Comparison of ENCODE assay signal across 20 mouse cellular contexts in genomic region chr15:36942261-36942660, GRCm38 (mm10).
DNase-seq lines count a peak whose midpoint lies in the region; ATAC-seq and TF ChIP-seq lines count a peak whose summit lies in the region.
"Had no signal": no experiment of that assay in that cellular context is flagged by ENCODE, and none has a peak within 500 bp of the region (broad histone marks: within the 10 kb centered on the region; RNA-seq: fewer than 3 reads in every experiment).

No protein-coding gene starts in this region.

- H3K27ac ChIP-seq in forebrain, embryonic 13.5 days: peak overlapping the region; percentile 96
- H3K27ac ChIP-seq in forebrain, embryonic 11.5 days (ENCODE audit: low read depth, low read length): no peak overlapping the region
- H3K27ac ChIP-seq in midbrain, embryonic 12.5 days (replicated peaks): peak overlapping the region; percentile 56
- no peak overlapping the region for H3K27ac ChIP-seq in midbrain, embryonic 10.5 days (replicated peaks)
- H3K27ac ChIP-seq in midbrain, embryonic 16.5 days (ENCODE audit: low read length): peak overlapping the region; percentile 85; the same call in 1 of the 2 replicates
- H3K27ac ChIP-seq in lung, postnatal 0 days (ENCODE audit: low read length): no peak overlapping the region
- H3K27ac ChIP-seq: limb, embryonic 12.5 days; liver, embryonic 15.5 days; neural tube, embryonic 12.5 days had no signal

- no peaks in the 10 kb centered on the region for H3K9me3 ChIP-seq in forebrain, embryonic 13.5 days (replicated peaks)
- H3K9me3 ChIP-seq in forebrain, embryonic 11.5 days (ENCODE audit: control insufficient read depth, low read length): no peaks in the 10 kb centered on the region
- H3K9me3 ChIP-seq in midbrain, embryonic 12.5 days: no peaks in the 10 kb centered on the region
- no peaks in the 10 kb centered on the region for H3K9me3 ChIP-seq in midbrain, embryonic 10.5 days (replicated peaks)
- no peaks in the 10 kb centered on the region for H3K9me3 ChIP-seq in midbrain, embryonic 16.5 days (replicated peaks; ENCODE audit: control insufficient read depth, low read length, poor library complexity, severe bottlenecking)
- H3K9me3 ChIP-seq in lung, postnatal 0 days (ENCODE audit: low read length): no peaks in the 10 kb centered on the region
- H3K9me3 ChIP-seq: limb, embryonic 12.5 days; liver, embryonic 15.5 days; neural tube, embryonic 12.5 days had no signal

- no peaks in the 10 kb centered on the region for H3K36me3 ChIP-seq in forebrain, embryonic 13.5 days (ENCODE audit: poor library complexity, severe bottlenecking)
- no peaks in the 10 kb centered on the region for H3K36me3 ChIP-seq in forebrain, embryonic 11.5 days (ENCODE audit: control insufficient read depth, insufficient read depth, low read length)
- H3K36me3 ChIP-seq in midbrain, embryonic 12.5 days: no peaks in the 10 kb centered on the region
- H3K36me3 ChIP-seq in midbrain, embryonic 10.5 days: no peaks in the 10 kb centered on the region
- H3K36me3 ChIP-seq in midbrain, embryonic 16.5 days (ENCODE audit: control insufficient read depth, insufficient read depth, low read length): no peaks in the 10 kb centered on the region
- H3K36me3 ChIP-seq in lung, postnatal 0 days (ENCODE audit: insufficient read depth, low read length): no peaks in the 10 kb centered on the region
- H3K36me3 ChIP-seq: limb, embryonic 12.5 days; liver, embryonic 15.5 days; neural tube, embryonic 12.5 days had no signal

- TF ChIP-seq CTCF in lung, postnatal 0 days (IDR thresholded peaks at IDR 0.05): no peak

- peaks cover 56% of the 10 kb centered on the region for H3K4me1 ChIP-seq in forebrain, embryonic 13.5 days
- H3K4me1 ChIP-seq in forebrain, embryonic 11.5 days (replicated peaks; ENCODE audit: control insufficient read depth, insufficient read depth, low read length): peaks cover 17% of the 10 kb centered on the region
- peaks cover 40% of the 10 kb centered on the region for H3K4me1 ChIP-seq in midbrain, embryonic 12.5 days
- H3K4me1 ChIP-seq in midbrain, embryonic 10.5 days: peaks cover 44% of the 10 kb centered on the region
- H3K4me1 ChIP-seq in midbrain, embryonic 16.5 days (ENCODE audit: control insufficient read depth, insufficient read depth, low read length): peaks cover 41% of the 10 kb centered on the region
- H3K4me1 ChIP-seq in lung, postnatal 0 days (ENCODE audit: insufficient read depth, low read depth, low read length): peaks cover 3% of the 10 kb centered on the region; the same call in 1 of the 2 replicates

- H3K9ac ChIP-seq in forebrain, embryonic 13.5 days: no peak overlapping the region
- H3K9ac ChIP-seq in forebrain, embryonic 11.5 days (ENCODE audit: low read length): no peak overlapping the region
- H3K9ac ChIP-seq in midbrain, embryonic 12.5 days (replicated peaks): no peak overlapping the region
- H3K9ac ChIP-seq in midbrain, embryonic 16.5 days (ENCODE audit: low read depth, low read length): no peak overlapping the region
- H3K9ac ChIP-seq in lung, postnatal 0 days (replicated peaks; ENCODE audit: low read depth): no peak overlapping the region
- H3K9ac ChIP-seq: limb, embryonic 12.5 days; liver, embryonic 15.5 days; neural tube, embryonic 12.5 days had no signal

- no peak overlapping the region for H3K4me3 ChIP-seq in forebrain, embryonic 13.5 days
- no peak overlapping the region for H3K4me3 ChIP-seq in forebrain, embryonic 11.5 days (ENCODE audit: low read depth, low read length)
- H3K4me3 ChIP-seq in midbrain, embryonic 12.5 days: no peak overlapping the region
- H3K4me3 ChIP-seq in midbrain, embryonic 10.5 days: no peak overlapping the region
- no peak overlapping the region for H3K4me3 ChIP-seq in midbrain, embryonic 16.5 days (ENCODE audit: low read depth, low read length)
- H3K4me3 ChIP-seq in lung, postnatal 0 days (ENCODE audit: low read depth, low read length): no peak overlapping the region
- H3K4me3 ChIP-seq: limb, embryonic 12.5 days; liver, embryonic 15.5 days; neural tube, embryonic 12.5 days had no signal

- no peak for DNase-seq in forebrain, embryonic 11.5 days (ENCODE audit: low spot score)
- no peak for DNase-seq in midbrain, embryonic 10.5 days (ENCODE audit: low spot score)
- DNase-seq in cerebellum, postnatal 25 days: peak; percentile 71 to 78
- DNase-seq in lung, postnatal 0 days (ENCODE audit: low spot score): no peak
- DNase-seq in spleen, postnatal 4 days (ENCODE audit: low spot score in 2 of 2): no peak
- DNase-seq: B cell, adult 2 months; embryo, embryonic 11 days; heart, postnatal 10 days; kidney, adult 18-20 months; kidney, postnatal 25 days; layer of hippocampus, postnatal 36 days; lung, postnatal 14 days; thymus, adult 2 months had no signal

- H3K4me2 ChIP-seq in forebrain, embryonic 13.5 days: no peak overlapping the region
- H3K4me2 ChIP-seq in forebrain, embryonic 11.5 days (ENCODE audit: low read depth, low read length, severe bottlenecking): no peak overlapping the region
- H3K4me2 ChIP-seq in midbrain, embryonic 12.5 days (replicated peaks): no peak overlapping the region
- H3K4me2 ChIP-seq in midbrain, embryonic 16.5 days (ENCODE audit: low read length): no peak overlapping the region
- H3K4me2 ChIP-seq in lung, postnatal 0 days (replicated peaks; ENCODE audit: low read depth, low read length): no peak overlapping the region
- H3K4me2 ChIP-seq: limb, embryonic 12.5 days; liver, embryonic 15.5 days; neural tube, embryonic 12.5 days had no signal

- no peak for TF ChIP-seq EP300 in lung, postnatal 0 days (IDR thresholded peaks at IDR 0.05)

- no peak for ATAC-seq in forebrain, embryonic 13.5 days
- no peak for ATAC-seq in forebrain, embryonic 11.5 days (replicated peaks; ENCODE audit: low FRiP score)
- ATAC-seq in midbrain, embryonic 12.5 days (ENCODE audit: low FRiP score, low read depth): no peak
- ATAC-seq in midbrain, embryonic 16.5 days: no peak
- no peak for ATAC-seq in lung, postnatal 0 days
- ATAC-seq: hindbrain, embryonic 16.5 days had no signal

- 70% methylated on average over 4 of the region's 4 CpGs for WGBS in forebrain, embryonic 13.5 days
- 81% methylated on average over 4 of the region's 4 CpGs for WGBS in forebrain, embryonic 11.5 days
- WGBS in midbrain, embryonic 12.5 days: 78% methylated on average over 4 of the region's 4 CpGs
- WGBS in midbrain, embryonic 10.5 days: 86% methylated on average over 4 of the region's 4 CpGs
- WGBS in midbrain, embryonic 16.5 days: 62% methylated on average over 4 of the region's 4 CpGs
- WGBS in lung, postnatal 0 days: 59% methylated on average over 4 of the region's 4 CpGs

- no peaks in the 10 kb centered on the region for H3K27me3 ChIP-seq in forebrain, embryonic 13.5 days
- H3K27me3 ChIP-seq in forebrain, embryonic 11.5 days (ENCODE audit: control insufficient read depth, insufficient read depth, low read length): no peaks in the 10 kb centered on the region
- 0 out of 2 replicates have a peak, but pooled peaks cover 5% of the 10 kb centered on the region for H3K27me3 ChIP-seq in midbrain, embryonic 12.5 days
- peaks cover 10% of the 10 kb centered on the region; the same call in 1 of the 2 replicates for H3K27me3 ChIP-seq in midbrain, embryonic 10.5 days (ENCODE audit: low read depth, poor library complexity, severe bottlenecking)
- H3K27me3 ChIP-seq in midbrain, embryonic 16.5 days (ENCODE audit: control insufficient read depth, insufficient read depth, low read depth, low read length): no peaks in the 10 kb centered on the region
- no peaks in the 10 kb centered on the region for H3K27me3 ChIP-seq in lung, postnatal 0 days (replicated peaks; ENCODE audit: insufficient read depth, low read length)
- H3K27me3 ChIP-seq: limb, embryonic 12.5 days; neural tube, embryonic 12.5 days had no signal

Comparison
In these comparisons a context has a peak if more than half of its experiments do, and no peak if none do; other contexts are left out.
1. H3K27ac ChIP-seq: peak in forebrain, embryonic 13.5 days (single experiment), midbrain, embryonic 12.5 days (single experiment) and midbrain, embryonic 16.5 days (single experiment); none in forebrain, embryonic 11.5 days (single experiment), midbrain, embryonic 10.5 days (single experiment) and lung, postnatal 0 days (single experiment).
2. DNase-seq: peak in cerebellum, postnatal 25 days (2 of 2); none in forebrain, embryonic 11.5 days (single experiment), midbrain, embryonic 10.5 days (single experiment), lung, postnatal 0 days (single experiment) and spleen, postnatal 4 days (0 of 2).